Mouse (Mus musculus) ZHBTc4 (cell line): ENCODE data around the gene Aifm3.
"Not testable (repeated sequence)": the region's sequence is repeated elsewhere in the genome, so short reads cannot be mapped to it uniquely, and the experiment has no call there.

ENCODE experiments used
- DNase-seq: peaks from one replicate; pipeline ENCODE4 v3.0.0-alpha.2; 2011; ENCODE audit warnings: low read depth, low spot score

Gene Aifm3

DNA sequence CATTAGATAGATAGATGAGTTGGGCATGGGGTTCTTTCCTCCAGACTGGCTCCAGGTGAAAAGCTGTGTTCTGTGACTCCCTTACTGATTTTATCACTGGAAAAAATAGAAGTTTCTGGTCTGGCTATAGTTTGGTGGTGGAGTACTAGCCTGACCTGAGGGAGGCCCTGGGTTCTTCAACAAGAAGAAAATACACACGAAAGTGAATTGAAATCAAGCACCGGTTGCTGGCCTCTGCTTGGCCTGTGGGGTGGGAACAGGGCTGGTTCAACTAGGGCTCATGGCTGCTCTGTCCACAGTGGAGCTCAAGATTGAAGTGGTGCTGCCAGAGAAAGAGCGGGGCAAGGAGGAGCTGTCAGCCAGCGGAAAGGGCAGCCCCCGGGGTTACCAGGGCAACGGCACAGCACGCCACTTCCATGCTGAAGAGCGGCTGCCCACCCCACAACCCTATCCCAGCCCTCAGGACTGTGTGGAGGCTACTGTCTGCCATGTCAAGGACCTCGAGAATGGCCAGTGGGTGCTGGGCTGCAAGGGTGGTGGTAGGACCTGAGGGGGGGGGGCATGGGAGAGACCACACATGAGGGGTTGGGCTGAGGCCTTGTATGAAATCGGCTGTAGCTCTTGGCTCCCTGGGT is 10.0 kb downstream of the Aifm3 start:
- peak; percentile 11 for DNase-seq

DNA sequence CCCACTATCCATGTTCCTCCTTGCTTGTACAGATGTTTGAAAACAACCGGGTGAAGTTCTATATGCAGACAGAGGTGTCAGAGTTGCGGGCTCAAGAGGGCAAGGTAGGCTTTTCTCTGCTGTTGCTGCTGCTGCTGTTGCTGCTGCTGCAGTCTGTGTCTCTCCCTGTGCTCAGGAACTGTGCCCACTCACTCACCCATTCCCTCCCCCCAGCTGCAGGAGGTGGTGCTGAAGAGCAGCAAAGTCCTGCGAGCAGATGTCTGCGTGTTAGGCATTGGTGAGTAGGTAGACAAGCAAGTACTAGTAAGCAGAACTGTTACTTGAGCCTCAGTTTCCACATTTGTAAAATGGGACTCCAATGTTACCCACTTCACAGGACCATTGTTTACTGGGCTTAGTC is 13.3 kb downstream of the Aifm3 start:
- no peak for DNase-seq

DNA sequence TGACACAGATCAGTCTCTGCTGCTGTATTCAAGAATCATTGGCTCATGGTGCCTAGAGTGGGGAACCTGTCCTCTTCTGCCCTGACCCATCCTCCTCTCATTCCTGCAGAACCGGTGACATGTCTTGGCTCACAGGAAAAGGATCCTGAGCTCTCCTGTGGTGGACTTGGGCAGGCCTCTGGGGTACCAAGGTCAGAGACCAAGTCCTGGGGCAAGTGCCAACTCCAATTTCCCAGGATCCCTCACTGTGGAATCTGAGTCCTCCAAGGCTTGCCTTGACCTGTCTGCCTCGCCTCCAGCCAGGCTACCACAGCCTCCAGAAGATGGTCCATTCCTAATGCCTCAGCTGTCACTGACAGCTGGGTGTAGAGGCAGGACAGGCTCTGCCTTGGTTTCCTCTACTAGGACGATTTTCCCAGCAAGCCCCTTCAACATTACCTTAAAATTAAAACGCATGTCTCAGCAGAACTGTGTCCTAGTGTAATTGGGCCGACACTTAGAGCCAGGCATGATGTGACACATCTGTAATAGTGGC is 17.7 kb downstream of the Aifm3 start:
- DNase-seq = no peak

DNA sequence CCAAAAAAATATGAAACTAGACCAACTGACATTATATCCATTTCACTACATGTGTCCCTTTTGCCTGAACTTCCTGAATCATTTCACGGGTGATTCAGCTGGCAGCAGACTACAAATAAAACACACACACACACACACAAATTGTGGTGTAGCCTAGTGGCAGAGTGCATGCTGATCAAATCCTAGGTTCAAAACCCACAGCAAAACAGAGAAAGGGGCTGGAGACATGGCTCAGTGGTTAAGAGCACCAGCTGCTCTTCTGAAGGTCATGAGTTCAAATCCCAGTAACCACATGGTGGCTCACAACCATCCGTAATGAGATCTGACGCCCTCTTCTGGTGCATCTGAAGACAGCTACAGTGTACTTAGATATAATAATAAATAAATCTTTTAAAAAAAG is 18.6 kb downstream of the Aifm3 start:
- not testable (repeated sequence) for DNase-seq

DNA sequence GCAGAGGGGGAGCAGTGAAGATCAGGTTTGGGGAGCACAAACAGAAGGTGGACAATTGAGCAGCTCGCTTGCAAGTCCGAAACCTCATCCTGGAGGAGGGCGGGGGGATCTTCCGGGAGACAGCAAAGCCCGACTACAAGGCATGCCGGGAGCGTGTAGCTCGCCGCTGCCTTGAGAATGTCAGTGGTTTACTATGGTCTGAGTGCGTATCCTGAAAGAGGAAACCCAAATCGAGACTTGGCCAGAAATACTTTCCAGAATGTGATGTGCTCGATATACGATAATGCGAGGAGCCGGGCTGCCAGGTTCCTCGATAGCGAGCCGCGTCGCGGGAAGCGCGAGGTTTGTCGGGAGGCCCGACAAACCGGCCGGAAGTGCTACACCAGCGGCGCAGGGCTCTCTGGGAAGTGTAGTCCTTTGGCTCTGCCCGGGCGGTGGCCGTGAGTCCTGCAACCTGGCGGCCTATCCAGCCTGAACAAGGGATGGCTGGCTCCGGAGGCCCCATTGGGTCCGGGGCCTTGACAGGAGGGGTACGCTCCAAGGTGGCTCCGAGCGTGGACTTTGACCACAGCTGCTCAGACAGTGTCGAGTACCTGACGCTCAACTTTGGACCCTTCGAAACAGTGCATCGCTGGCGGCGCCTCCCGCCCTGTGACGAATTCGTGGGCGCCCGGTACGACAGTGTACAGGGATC is 19.3 kb downstream of the Aifm3 start, which contains the start of gene Lztr1:
Gene Lztr1, plus strand, starts transcription at position 143 of the 694 bp plus-strand sequence.
- peak; percentile 94 for DNase-seq

DNA sequence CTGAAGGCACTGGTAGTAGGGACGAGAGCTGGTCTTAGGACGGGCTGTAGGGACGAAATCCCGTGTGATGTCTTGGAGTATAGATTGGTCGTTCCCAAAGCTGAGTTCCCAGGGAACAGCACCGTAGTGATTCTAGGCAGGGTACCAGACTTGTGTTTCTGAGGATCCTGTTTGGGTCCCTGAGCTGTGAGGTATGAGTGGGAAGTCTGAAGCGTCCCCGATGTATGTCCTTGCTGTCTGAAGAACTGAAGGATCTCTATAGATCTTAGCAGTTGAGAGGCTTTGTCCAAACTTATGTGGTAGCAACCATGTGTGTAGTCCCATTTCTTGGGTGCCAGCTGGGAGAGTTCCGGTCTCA is 19.8 kb downstream of the Aifm3 start:
- DNase-seq = no peak

DNA sequence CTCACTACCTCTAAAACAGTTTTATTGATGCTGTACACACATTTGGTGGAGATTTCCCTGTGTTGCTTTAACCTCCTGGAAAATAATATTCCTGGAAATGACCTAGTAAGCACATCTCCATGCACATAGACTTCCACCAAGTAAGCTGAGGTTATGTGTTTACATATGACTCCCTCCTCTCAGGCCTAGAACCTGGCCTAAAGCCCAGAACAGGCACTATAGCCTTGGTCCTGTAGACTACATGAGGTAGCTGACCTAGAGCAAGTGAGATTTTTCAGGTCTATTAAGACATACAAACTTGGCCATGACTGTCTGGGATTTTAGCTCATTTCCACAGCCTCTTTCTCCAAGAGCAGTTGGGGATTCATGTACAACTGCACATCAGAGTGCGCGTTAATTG is 20.7 kb downstream of the Aifm3 start:
- DNase-seq = no peak

DNA sequence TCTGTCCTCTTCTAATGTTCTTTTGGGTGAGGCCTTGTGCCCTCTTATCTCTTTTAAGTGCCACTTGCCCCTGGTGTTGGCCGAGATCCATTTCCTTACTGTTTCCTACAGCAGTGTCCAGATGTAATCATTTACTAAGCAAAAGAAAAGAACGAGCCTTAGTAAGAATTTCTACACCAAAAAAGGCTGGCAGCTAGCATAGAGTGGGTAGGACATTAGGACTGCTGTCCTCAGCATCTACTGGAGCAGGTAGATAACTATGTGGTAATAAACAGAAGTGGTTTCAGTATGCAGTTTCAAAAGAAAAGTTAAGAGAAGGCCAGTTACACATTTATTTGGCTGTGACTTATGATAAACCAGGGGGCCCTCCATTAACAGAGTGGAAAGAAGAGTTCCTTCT is 21.3 kb downstream of the Aifm3 start:
- DNase-seq = no peak

DNA sequence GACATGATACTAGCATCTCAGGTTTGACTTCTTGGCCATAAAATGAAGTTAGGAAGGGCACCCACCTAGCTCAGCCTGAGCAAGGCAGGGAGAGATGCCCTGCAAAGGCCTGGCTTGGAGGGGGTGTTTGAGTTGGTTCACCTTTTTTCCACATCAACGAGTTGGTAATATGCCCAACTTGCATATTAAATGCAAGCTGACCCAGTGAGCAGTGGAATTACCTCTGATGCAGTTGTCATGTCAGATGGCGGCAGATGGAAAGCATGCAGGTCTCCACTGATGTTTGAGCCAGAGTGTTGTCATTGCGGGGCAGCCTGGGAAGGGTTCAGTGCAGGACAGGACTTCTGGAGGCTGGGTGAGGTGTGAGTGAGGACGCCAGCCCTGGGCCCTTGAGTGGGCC is 22.0 kb downstream of the Aifm3 start:
- DNase-seq = no peak

DNA sequence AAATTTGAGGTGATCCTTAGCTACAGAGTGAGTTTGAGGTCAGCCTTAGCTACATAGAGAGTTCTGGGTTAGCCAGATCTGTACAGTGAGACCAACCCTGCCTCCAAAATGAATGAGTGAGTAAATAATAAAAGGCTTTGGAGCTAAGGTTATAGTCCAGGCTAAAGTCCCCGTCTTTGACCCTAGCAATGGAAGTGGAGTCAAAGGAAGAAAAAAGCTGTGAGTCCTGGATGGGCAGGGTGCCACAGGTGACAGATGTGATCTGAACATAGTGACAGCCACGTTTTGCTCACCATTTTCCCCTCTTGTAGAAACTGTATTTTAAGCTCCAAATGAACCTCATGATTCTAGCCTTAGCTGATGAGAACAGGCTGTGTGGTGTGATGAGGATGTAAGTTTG is 29.5 kb downstream of the Aifm3 start:
- no peak for DNase-seq

DNA sequence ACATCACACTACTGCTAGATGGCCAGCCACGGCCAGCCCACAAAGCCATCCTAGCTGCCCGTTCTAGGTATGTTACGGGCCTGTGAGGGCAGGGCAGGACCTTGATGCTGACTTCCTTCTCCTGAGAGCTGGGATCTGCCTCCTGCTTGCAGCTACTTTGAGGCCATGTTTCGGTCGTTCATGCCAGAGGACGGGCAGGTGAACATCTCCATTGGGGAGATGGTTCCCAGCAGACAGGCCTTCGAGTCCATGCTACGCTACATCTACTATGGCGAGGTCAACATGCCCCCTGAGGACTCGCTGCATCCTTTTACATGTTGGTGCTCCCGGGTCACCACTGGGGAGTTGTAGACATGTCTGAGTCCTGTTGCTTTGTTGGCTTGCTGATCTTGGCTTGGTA is 34.7 kb downstream of the Aifm3 start:
- DNase-seq = no peak

DNA sequence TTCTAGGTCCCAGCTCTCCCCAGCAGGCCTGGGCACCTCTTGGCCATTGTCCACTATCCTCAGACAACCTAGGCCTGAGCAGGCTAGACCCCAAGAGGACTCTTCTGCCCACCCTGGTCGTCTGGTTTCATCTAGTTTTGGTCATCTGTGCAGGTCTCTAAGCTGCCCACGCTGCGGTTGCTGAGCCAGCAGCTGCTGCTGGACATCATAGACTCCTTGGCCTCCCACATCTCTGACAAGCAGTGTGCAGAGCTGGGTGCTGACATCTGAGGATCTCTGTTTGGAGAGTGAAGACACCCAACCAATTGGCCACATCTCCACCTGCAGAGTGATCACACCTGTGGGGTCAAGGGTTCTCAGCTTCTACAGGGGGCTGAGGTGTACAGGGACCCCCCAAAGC is 36.1 kb downstream of the Aifm3 start:
- no peak for DNase-seq

DNA sequence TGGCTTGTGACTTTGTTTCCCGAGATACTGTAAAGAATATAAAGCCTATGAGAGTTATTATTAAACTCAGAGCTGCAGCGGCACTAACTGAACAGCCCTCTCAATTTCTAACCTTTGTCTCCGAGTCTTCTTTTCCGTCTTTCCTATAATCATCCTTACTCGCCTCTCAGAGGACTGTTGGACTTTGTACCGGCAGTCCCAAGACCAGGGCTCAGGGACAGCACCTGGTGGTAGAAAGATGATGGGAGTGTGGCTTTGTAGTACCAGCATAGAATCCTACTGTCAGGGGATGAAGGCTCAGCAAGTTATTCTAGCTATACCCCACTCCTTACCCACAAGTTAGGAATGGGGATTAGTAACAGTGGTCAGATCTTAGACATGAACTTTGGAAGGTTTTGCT is 36.8 kb downstream of the Aifm3 start:
- no peak for DNase-seq

DNA sequence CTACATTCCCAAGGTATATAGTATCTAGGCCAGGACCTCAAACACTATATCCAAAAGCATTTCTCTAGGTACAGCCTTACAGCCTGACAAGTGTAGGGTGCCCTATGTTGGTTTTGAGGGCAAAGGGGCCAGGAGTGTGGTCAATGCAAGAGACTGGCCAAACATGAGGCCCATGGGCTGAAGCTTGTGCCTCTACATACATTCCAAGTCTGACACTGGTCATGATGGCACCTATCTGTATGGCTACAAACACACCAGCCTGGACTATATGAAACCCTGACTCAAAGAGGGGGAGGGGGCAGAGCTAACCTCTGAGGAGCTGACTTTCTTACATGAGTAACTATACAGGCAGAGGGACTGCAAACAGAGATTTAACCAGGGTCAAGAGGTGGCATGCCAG is 38.2 kb downstream of the Aifm3 start:
- DNase-seq = no peak

DNA sequence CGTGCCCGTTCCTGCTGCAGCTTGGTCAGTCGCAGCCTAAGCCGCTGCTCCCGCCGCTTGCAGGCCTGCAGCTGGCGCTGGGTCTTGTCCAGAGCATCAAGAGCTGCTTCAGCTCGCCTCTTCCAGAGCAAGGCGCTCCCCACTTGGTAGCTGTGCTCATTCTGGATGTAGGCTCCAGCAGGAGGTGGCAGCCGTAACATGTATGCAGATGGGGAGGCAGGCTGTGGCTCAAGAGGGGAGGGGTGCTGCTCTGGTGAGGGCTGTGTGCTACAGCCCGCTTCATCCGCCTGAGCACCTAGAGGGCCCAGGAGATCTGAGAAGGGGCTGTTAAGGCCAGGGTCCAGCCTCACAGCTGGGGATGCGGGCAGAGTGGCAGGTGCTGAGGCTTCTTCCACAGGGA is 38.9 kb downstream of the Aifm3 start:
- DNase-seq = peak; percentile 37

DNA sequence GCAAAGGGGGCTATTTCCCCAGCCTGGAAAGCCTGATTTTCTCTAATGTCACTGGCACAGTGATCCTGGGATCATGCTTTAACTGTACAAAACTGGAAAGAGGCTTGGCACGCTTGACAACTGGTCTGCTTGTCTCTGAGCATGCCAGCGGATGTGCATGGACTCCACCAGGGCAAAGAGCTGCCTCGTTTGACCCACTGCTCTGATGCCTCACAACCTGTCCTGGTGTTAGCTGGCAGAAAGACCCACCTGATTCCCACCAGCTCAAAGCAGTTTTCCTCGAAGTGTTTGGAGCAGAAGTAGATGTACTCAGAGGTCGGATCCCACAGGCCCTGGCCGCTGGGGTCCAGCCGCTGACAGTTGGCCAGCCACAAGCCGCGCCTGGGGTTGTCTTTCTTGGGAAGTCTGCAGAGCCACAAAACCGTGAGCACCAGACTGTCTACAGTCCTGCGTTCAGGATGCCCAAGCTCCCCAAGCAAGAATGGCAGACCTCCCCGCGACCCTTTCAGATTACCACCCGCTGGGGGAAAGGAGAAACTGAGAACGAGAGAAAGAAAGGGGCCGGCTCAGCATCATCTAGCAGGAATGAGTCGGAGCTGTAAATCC is 40.7 kb downstream of the Aifm3 start:
- DNase-seq = no peak

DNA sequence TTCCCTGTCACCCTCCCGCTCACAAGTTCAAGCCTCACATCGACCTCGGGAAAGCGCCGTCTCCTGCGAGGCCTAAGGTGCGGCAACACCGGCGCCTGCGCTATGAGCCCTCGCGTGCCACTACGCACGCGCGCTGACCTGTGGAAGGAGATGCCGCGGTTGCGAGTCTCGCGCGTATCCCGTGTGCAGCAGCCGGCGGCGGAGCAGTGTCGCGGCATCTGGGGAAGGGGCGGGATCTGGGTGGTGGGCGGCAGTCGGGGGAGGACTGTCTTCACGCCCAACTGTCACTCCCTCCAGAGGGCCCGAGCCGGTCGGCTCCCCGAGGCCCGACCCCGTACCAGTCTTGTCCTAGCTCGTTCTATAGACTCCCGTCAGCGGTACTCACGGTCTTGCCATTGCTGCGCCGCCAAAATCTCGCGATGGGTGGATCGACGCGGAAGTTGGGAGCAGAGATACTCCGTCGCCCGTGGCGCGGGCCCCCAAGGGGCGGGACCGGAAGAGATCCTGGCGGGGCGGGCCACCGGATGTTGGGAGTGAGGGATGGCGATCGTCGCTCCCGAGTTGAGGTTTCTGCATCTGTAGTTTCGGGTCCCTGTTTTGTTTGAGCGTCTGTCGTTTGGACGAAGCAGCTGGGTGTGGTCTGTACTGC is 41.4 kb downstream of the Aifm3 start, which contains the start of gene Thap7:
Gene Thap7, minus strand, starts transcription at position 497 of the 649 bp plus-strand sequence.
- DNase-seq = peak; percentile 99

DNA sequence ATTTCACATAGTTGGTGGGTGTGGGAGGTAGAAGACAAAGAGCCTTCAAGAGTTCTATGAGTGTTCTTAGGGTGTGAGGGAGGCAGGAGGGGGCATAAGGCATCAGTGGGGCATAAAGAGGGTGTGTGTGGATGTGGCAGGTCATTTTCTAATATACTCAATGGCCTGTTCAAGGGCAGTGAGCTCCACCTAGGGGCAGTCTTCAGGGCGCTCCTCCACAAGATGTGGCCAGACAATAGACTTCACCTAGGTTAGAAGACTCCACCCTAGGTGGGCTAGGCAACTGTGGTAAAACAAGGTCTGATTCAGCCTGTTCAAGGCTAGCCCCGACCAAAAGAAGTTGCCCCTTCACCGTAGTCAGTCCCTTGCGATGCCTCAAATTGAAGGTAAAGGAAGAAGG is 42.9 kb downstream of the Aifm3 start:
- DNase-seq = peak; percentile 47

DNA sequence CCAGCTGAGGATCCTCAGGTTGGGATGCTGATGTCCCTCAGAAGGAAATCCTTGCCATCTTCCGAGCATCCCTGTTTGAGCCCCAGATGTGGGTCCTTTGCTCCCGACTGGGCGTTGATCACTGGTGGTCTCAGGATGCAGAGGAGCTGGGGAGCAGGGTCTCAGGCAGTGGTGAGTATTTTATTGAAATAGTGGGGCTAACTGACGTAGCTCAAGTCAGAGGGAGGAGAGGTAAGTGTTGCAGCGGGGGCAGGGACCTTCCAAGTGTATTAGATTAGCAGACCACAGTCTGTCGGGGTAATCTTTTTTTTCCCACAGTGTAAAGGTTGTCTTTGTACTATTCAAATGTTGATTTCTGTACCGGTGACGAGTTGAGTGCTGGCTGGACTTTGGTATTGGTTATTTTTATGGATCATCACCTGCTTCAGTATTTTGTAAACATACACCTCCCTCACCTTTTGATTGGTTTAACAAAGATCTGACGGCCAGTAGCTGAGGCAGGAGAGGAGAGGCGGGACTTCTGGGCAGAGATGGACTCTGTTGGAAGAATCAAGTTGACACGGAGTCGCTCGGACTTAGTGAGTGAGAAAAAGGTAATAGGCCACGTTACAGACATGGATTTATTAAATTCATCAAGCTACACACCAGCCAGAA is 43.4 kb downstream of the Aifm3 start:
- DNase-seq = no peak

DNA sequence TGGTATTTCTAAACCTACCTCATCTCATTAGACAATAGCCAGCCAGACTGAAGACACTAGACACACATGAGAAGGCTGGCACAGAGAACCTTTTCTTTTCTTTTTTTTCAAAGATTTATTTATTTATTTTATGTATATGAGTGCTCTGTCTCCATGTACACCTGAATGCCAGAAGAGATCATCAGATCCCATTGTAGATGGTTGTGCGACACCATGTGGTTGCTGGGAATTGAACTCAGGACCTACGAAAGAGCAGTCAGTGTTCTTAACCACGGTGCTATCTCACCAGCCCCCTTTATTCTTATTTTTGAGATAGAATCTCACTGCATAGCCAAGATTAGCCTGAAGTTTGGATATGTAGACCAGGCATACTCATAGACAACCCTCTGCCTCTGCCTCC is 47.2 kb downstream of the Aifm3 start:
- DNase-seq = no peak

DNA sequence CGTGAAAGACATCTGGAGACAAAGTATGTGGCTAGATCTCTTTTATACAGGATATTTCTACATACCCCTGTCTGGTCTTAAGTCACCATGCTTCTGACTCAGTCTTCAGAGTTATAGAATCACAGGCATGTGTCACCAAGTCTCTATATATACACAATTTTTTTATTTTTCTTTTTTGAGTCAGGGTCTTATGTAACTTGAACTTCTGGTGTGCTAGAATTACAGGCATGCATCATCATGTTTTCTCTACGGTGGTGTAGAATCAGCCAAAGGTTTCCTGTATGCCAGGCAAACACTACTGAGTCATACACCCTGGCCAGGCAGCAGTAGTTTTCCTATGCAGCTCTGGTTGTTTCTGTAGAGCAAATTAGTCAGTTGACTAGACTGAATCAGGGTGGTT is 53.2 kb downstream of the Aifm3 start:
- DNase-seq = no peak

DNA sequence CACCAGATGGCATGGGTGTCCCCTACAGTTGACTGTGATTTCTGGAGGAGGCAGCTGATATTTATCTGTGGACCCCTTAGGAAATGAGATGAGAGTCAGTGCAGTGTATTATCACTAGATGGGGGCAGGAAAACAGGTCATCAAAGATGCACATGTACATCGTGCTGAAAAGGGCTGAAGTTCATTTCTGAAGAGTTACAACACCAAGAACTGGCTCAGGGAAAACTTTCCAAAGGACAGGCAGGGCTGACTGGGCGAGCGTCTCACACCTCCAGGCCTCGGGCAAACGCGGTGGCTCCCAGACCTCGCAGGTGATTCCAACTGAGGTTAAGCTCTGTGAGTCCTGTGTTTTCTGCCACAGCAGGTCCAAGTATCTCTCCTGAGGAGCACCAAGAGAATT is 63.4 kb downstream of the Aifm3 start:
- no peak for DNase-seq
